Mouse (Mus musculus) macrophage (primary cell): Measurements from ENCODE around the gene Gucy2g. TPM values are rescaled to one million over a fixed set of nuclear protein-coding genes. Genes with fewer than 3 reads are reported as not detected.

Source experiments
- polyA plus RNA-seq: library from polyadenylated mRNA; stranded (reverse); fragments of 250-400 nt; gene quantifications from 3 replicates; pipeline ENCODE4 v1.2.4, GENCODE M21; 2018; ENCODE audit warnings: inconsistent platforms

The Gucy2g gene
- polyA plus RNA-seq, 1 experiment from 2014 or later = not detected

Other genes with a start within 250 kb of the Gucy2g start
- 4.3 to 6.9 TPM (median 4.8 TPM) in 3 replicates for gene Gpam, start 114.0 kb downstream of the Gucy2g start, polyA plus RNA-seq
- gene Tectb, start 60.5 kb downstream of the Gucy2g start, polyA plus RNA-seq = not detected in 3 replicates
- gene Acsl5, start 10.7 kb upstream of the Gucy2g start, polyA plus RNA-seq = 48.7 to 121 TPM (median 77.5 TPM) in 3 replicates
- gene Zdhhc6, start 74.8 kb upstream of the Gucy2g start, polyA plus RNA-seq = 37.7 to 54.0 TPM (median 47.5 TPM) in 3 replicates
- gene Vti1a, start 75.1 kb upstream of the Gucy2g start, polyA plus RNA-seq = 25.9 to 41.8 TPM (median 39.9 TPM) in 3 replicates